Mouse (Mus musculus): Measurements from ENCODE around the gene Cdc123.
A peak's percentile ranks its signal among the peaks of the same experiment; 100 is the strongest.

Cdc123 gene

GRCm38 (mm10) chr2:5804440-5805045, 40.4 kb downstream of the Cdc123 start:
- DNase-seq (ENCODE audit: low read depth, low spot score), result no peak

GRCm38 (mm10) chr2:5801927-5802590, 42.9 kb downstream of the Cdc123 start:
- no peak for DNase-seq (ENCODE audit: low read depth, low spot score)

- DNase-seq (ENCODE audit: low read depth, low spot score), result peak; percentile 26
These were observed 43.8 kb downstream of the Cdc123 start for GRCm38 (mm10) chr2:5801182-5801640.

GRCm38 (mm10) chr2:5797816-5798672, 46.9 kb downstream of the Cdc123 start:
- DNase-seq (ENCODE audit: low read depth, low spot score), result no peak

- no peak for DNase-seq (ENCODE audit: low read depth, low spot score)
These were observed 51.2 kb downstream of the Cdc123 start for GRCm38 (mm10) chr2:5793771-5794170.

- no peak for DNase-seq (ENCODE audit: low read depth, low spot score)
These were observed 52.9 kb downstream of the Cdc123 start for GRCm38 (mm10) chr2:5792056-5792455.

- DNase-seq (ENCODE audit: low read depth, low spot score), result no peak
These were observed 55.3 kb downstream of the Cdc123 start for GRCm38 (mm10) chr2:5789625-5790160.

GRCm38 (mm10) chr2:5787391-5787790, 57.6 kb downstream of the Cdc123 start:
- no peak for DNase-seq (ENCODE audit: low read depth, low spot score)

- DNase-seq (ENCODE audit: low read depth, low spot score), result no peak
These were observed 72.5 kb downstream of the Cdc123 start for GRCm38 (mm10) chr2:5772464-5772863.

- peak; percentile 94 for DNase-seq (ENCODE audit: low read depth, low spot score)
These were observed 74.2 kb downstream of the Cdc123 start for GRCm38 (mm10) chr2:5770708-5771241.

GRCm38 (mm10) chr2:5769630-5770029, 75.3 kb downstream of the Cdc123 start:
- DNase-seq (ENCODE audit: low read depth, low spot score), result no peak

GRCm38 (mm10) chr2:5768946-5769345, 76.0 kb downstream of the Cdc123 start:
- no peak for DNase-seq (ENCODE audit: low read depth, low spot score)

- no peak for DNase-seq (ENCODE audit: low read depth, low spot score)
These were observed 82.9 kb downstream of the Cdc123 start for GRCm38 (mm10) chr2:5762031-5762430.

- no peak for DNase-seq (ENCODE audit: low read depth, low spot score)
These were observed 84.4 kb downstream of the Cdc123 start for GRCm38 (mm10) chr2:5760479-5761008.

GRCm38 (mm10) chr2:5758569-5758968, 86.4 kb downstream of the Cdc123 start:
- DNase-seq (ENCODE audit: low read depth, low spot score), result no peak

- DNase-seq (ENCODE audit: low read depth, low spot score), result no peak
These were observed 94.1 kb downstream of the Cdc123 start for GRCm38 (mm10) chr2:5750872-5751271.

- DNase-seq (ENCODE audit: low read depth, low spot score), result no peak
These were observed 95.8 kb downstream of the Cdc123 start for GRCm38 (mm10) chr2:5749210-5749609.

GRCm38 (mm10) chr2:5747545-5748043, 97.4 kb downstream of the Cdc123 start:
- DNase-seq (ENCODE audit: low read depth, low spot score), result no peak

GRCm38 (mm10) chr2:5746529-5746928, 98.4 kb downstream of the Cdc123 start:
- no peak for DNase-seq (ENCODE audit: low read depth, low spot score)
